10 mouse cellular contexts compared by ENCODE assay signal in genomic region chr7:129778842-129779421, GRCm38 (mm10).
DNase-seq lines count a peak whose midpoint lies in the region; ATAC-seq lines count a peak whose summit lies in the region.
"Had no signal": no experiment of that assay in that cellular context is flagged by ENCODE, and none has a peak within 500 bp of the region (broad histone marks: within the 10 kb centered on the region; RNA-seq: fewer than 3 reads in every experiment).

No protein-coding gene starts in this region.

- 29% methylated on average over 13 of the region's 13 CpGs for WGBS in forebrain, embryonic 12.5 days
- 19% methylated on average over 13 of the region's 13 CpGs for WGBS in neural tube, embryonic 12.5 days

- H3K9ac ChIP-seq in forebrain, embryonic 12.5 days, result no peak overlapping the region
- no peak overlapping the region for H3K9ac ChIP-seq in neural tube, embryonic 12.5 days

- H3K9me3 ChIP-seq in forebrain, embryonic 12.5 days, result no peaks in the 10 kb centered on the region
- H3K9me3 ChIP-seq in neural tube, embryonic 12.5 days, result no peaks in the 10 kb centered on the region

- peak overlapping the region; percentile 68 for H3K27ac ChIP-seq in forebrain, embryonic 12.5 days
- no peak overlapping the region for H3K27ac ChIP-seq in neural tube, embryonic 12.5 days

- H3K27me3 ChIP-seq in forebrain, embryonic 12.5 days, result peaks cover 15% of the 10 kb centered on the region
- peaks cover 4% of the 10 kb centered on the region; the same call in 1 of the 2 replicates for H3K27me3 ChIP-seq in neural tube, embryonic 12.5 days (replicated peaks)
- H3K27me3 ChIP-seq: megakaryocyte, embryonic 14.5 days had no signal

- H3K4me2 ChIP-seq in forebrain, embryonic 12.5 days, result 0 out of 2 replicates have a peak overlapping the region, but pooled peaks have one; percentile 0
- H3K4me2 ChIP-seq in neural tube, embryonic 12.5 days (replicated peaks), result peak overlapping the region; percentile 35; the same call in 1 of the 2 replicates

- peak; percentile 59 for DNase-seq in adrenal gland, postnatal 10 days
- DNase-seq in layer of hippocampus, postnatal 14 days (ENCODE audit: low spot score in 2 of 2), result peak; percentile 74 to 78
- DNase-seq in urinary bladder, adult 18-20 months (ENCODE audit: low spot score in 2 of 2), result no peak
- no peak for DNase-seq in ovary, adult 18-20 months (ENCODE audit: low spot score)
- DNase-seq in ovary, postnatal 10 days (ENCODE audit: low spot score), result no peak
- no peak for DNase-seq in kidney, postnatal 4 days
- DNase-seq: kidney, adult 8-10 months had no signal

- ATAC-seq in forebrain, embryonic 12.5 days (ENCODE audit: low FRiP score), result peak; percentile 67
- peak; percentile 95 for ATAC-seq in neural tube, embryonic 12.5 days (ENCODE audit: low FRiP score, low read depth)

- H3K4me3 ChIP-seq in forebrain, embryonic 12.5 days (replicated peaks), result no peak overlapping the region
- H3K4me3 ChIP-seq in neural tube, embryonic 12.5 days, result no peak overlapping the region
- H3K4me3 ChIP-seq: megakaryocyte, embryonic 14.5 days had no signal

- no peaks in the 10 kb centered on the region for H3K36me3 ChIP-seq in forebrain, embryonic 12.5 days (replicated peaks)
- no peaks in the 10 kb centered on the region for H3K36me3 ChIP-seq in neural tube, embryonic 12.5 days

- H3K4me1 ChIP-seq in forebrain, embryonic 12.5 days, result peaks cover 30% of the 10 kb centered on the region
- H3K4me1 ChIP-seq in neural tube, embryonic 12.5 days, result peaks cover 26% of the 10 kb centered on the region
- H3K4me1 ChIP-seq: megakaryocyte, embryonic 14.5 days had no signal

Comparison
In these comparisons a context has a peak if more than half of its experiments do, and no peak if none do; other contexts are left out.
1. DNase-seq: peak in adrenal gland, postnatal 10 days (single experiment) and layer of hippocampus, postnatal 14 days (2 of 2); none in urinary bladder, adult 18-20 months (0 of 2), ovary, adult 18-20 months (single experiment), ovary, postnatal 10 days (single experiment) and kidney, postnatal 4 days (0 of 2).